In genomic region chr2:172643860-172644259, GRCm38 (mm10) we compare ENCODE assay signal across 9 mouse cellular contexts.
DNase-seq lines count a peak whose midpoint lies in the region; ATAC-seq and TF ChIP-seq lines count a peak whose summit lies in the region.
"Had no signal": no experiment of that assay in that cellular context is flagged by ENCODE, and none has a peak within 500 bp of the region (broad histone marks: within the 10 kb centered on the region; RNA-seq: fewer than 3 reads in every experiment).

No protein-coding gene starts in this region.

- H3K4me1 ChIP-seq in heart, postnatal 0 days (ENCODE audit: control insufficient read depth, insufficient read depth) = no peaks in the 10 kb centered on the region
- H3K4me1 ChIP-seq in lung, postnatal 0 days (ENCODE audit: insufficient read depth, low read depth, low read length) = no peaks in the 10 kb centered on the region
- no peaks in the 10 kb centered on the region for H3K4me1 ChIP-seq in liver, embryonic 12.5 days

- no peaks in the 10 kb centered on the region; the same call in 1 of the 2 replicates for H3K9me3 ChIP-seq in heart, postnatal 0 days (replicated peaks; ENCODE audit: control insufficient read depth, low read length)
- H3K9me3 ChIP-seq in lung, postnatal 0 days (ENCODE audit: low read length) = no peaks in the 10 kb centered on the region
- H3K9me3 ChIP-seq in liver, embryonic 12.5 days (replicated peaks) = 0 out of 2 replicates have a peak, but pooled peaks cover 2% of the 10 kb centered on the region

- no peak for TF ChIP-seq CTCF in heart, postnatal 0 days (IDR thresholded peaks at IDR 0.05; ENCODE audit: low read depth)
- TF ChIP-seq CTCF in lung, postnatal 0 days (IDR thresholded peaks at IDR 0.05) = no peak

- H3K27me3 ChIP-seq in heart, postnatal 0 days (ENCODE audit: control insufficient read depth, insufficient read depth, low read length) = no peaks in the 10 kb centered on the region
- H3K27me3 ChIP-seq in lung, postnatal 0 days (replicated peaks; ENCODE audit: insufficient read depth, low read length) = no peaks in the 10 kb centered on the region
- H3K27me3 ChIP-seq in liver, embryonic 12.5 days (replicated peaks) = peaks cover 17% of the 10 kb centered on the region

- 20% methylated on average over 12 of the region's 12 CpGs for WGBS in heart, postnatal 0 days
- 12% methylated on average over 12 of the region's 12 CpGs for WGBS in lung, postnatal 0 days
- 20% methylated on average over 12 of the region's 12 CpGs for WGBS in liver, embryonic 12.5 days (ENCODE audit: insufficient replicate concordance)

- H3K36me3 ChIP-seq in heart, postnatal 0 days (replicated peaks; ENCODE audit: control insufficient read depth, insufficient read depth, low read length) = no peaks in the 10 kb centered on the region
- H3K36me3 ChIP-seq in lung, postnatal 0 days (ENCODE audit: insufficient read depth, low read length) = no peaks in the 10 kb centered on the region
- no peaks in the 10 kb centered on the region for H3K36me3 ChIP-seq in liver, embryonic 12.5 days

- H3K4me2 ChIP-seq in heart, postnatal 0 days (ENCODE audit: low read depth, low read length) = no peak overlapping the region
- no peak overlapping the region for H3K4me2 ChIP-seq in lung, postnatal 0 days (replicated peaks; ENCODE audit: low read depth, low read length)
- H3K4me2 ChIP-seq in liver, embryonic 12.5 days = no peak overlapping the region

- TF ChIP-seq EP300 in heart, postnatal 0 days (IDR thresholded peaks at IDR 0.05; ENCODE audit: low read depth) = no peak
- TF ChIP-seq EP300 in lung, postnatal 0 days (IDR thresholded peaks at IDR 0.05) = 0 out of 2 replicates have a peak, but pooled peaks have one; percentile 18

- DNase-seq in ES-CJ7 (ENCODE audit: low read depth, low spot score) = peak; percentile 26
- peak; percentile 28 for DNase-seq in adrenal gland, postnatal 25 days
- DNase-seq in heart, postnatal 0 days (ENCODE audit: low spot score) = peak; percentile 26
- DNase-seq in lung, postnatal 0 days (ENCODE audit: low spot score) = peak; percentile 44
- no peak for DNase-seq in spleen, adult 18-20 months

- H3K27ac ChIP-seq in heart, postnatal 0 days (ENCODE audit: low read depth) = peak overlapping the region; percentile 41
- H3K27ac ChIP-seq in lung, postnatal 0 days (ENCODE audit: low read length) = no peak overlapping the region
- H3K27ac ChIP-seq in liver, embryonic 12.5 days = no peak overlapping the region

- no peak overlapping the region for H3K9ac ChIP-seq in heart, postnatal 0 days (replicated peaks; ENCODE audit: low read depth, low read length)
- no peak overlapping the region for H3K9ac ChIP-seq in lung, postnatal 0 days (replicated peaks; ENCODE audit: low read depth)
- H3K9ac ChIP-seq in liver, embryonic 12.5 days = no peak overlapping the region

- H3K4me3 ChIP-seq in heart, postnatal 0 days (ENCODE audit: low read depth, low read length) = no peak overlapping the region
- no peak overlapping the region for H3K4me3 ChIP-seq in lung, postnatal 0 days (ENCODE audit: low read depth, low read length)
- no peak overlapping the region for H3K4me3 ChIP-seq in liver, embryonic 12.5 days

- peak; percentile 74 for ATAC-seq in heart, postnatal 0 days (ENCODE audit: insufficient read depth, low read depth)
- peak; percentile 78 for ATAC-seq in lung, postnatal 0 days
- ATAC-seq in monocyte, adult 5-6 weeks (replicated peaks; ENCODE audit: insufficient number of reproducible peaks, low FRiP score, low TSS enrichment, poor library complexity, severe bottlenecking) = no peak
- no peak for ATAC-seq in liver, embryonic 12.5 days
- ATAC-seq in megakaryocyte-erythroid progenitor cell, adult 5-6 weeks (replicated peaks; ENCODE audit: low FRiP score, low TSS enrichment, poor library complexity, severe bottlenecking) = no peak
- ATAC-seq: inflammation-experienced regulatory T-cells, adult 6 months had no signal

Comparison
In these comparisons a context has a peak if more than half of its experiments do, and no peak if none do; other contexts are left out.
1. DNase-seq: peak in ES-CJ7 (single experiment), adrenal gland, postnatal 25 days (single experiment), heart, postnatal 0 days (single experiment) and lung, postnatal 0 days (single experiment); none in spleen, adult 18-20 months (0 of 2).
2. ATAC-seq: peak in heart, postnatal 0 days (single experiment) and lung, postnatal 0 days (single experiment); none in monocyte, adult 5-6 weeks (single experiment), liver, embryonic 12.5 days (single experiment) and megakaryocyte-erythroid progenitor cell, adult 5-6 weeks (single experiment).